ENCODE assay signal across 28 mouse cellular contexts in genomic region chr7:94116899-94117521, GRCm38 (mm10).
"Had no signal": no experiment of that assay in that cellular context is flagged by ENCODE, and none has a peak within 500 bp of the region (broad histone marks: within the 10 kb centered on the region; RNA-seq: fewer than 3 reads in every experiment).

No protein-coding gene starts in this region.

- H3K36me3 ChIP-seq: heart, embryonic 10.5 days; heart, embryonic 12.5 days; hindbrain, embryonic 10.5 days; hindbrain, embryonic 12.5 days; intestine, embryonic 15.5 days; limb, embryonic 10.5 days; limb, embryonic 12.5 days; liver, embryonic 13.5 days; liver, embryonic 15.5 days had no signal

- H3K27ac ChIP-seq: gastrocnemius, adult 2 months; heart, embryonic 10.5 days; hindbrain, embryonic 10.5 days; hindbrain, embryonic 12.5 days; hindbrain, embryonic 14.5 days; intestine, embryonic 15.5 days; layer of hippocampus, adult 2 months; left cerebral cortex, adult 2 months; limb, embryonic 10.5 days; limb, embryonic 12.5 days; liver, embryonic 13.5 days; liver, embryonic 15.5 days had no signal

- H3K4me1 ChIP-seq: hindbrain, embryonic 10.5 days; hindbrain, embryonic 12.5 days; intestine, embryonic 15.5 days; limb, embryonic 10.5 days; limb, embryonic 12.5 days; liver, embryonic 13.5 days; liver, embryonic 15.5 days had no signal

- H3K4me3 ChIP-seq: gastrocnemius, adult 2 months; heart, embryonic 10.5 days; heart, embryonic 12.5 days; hindbrain, embryonic 10.5 days; hindbrain, embryonic 12.5 days; intestine, embryonic 15.5 days; layer of hippocampus, adult 2 months; left cerebral cortex, adult 2 months; limb, embryonic 10.5 days; limb, embryonic 12.5 days; liver, embryonic 13.5 days; liver, embryonic 15.5 days had no signal

- H3K4me2 ChIP-seq: heart, embryonic 12.5 days; hindbrain, embryonic 12.5 days; hindbrain, embryonic 14.5 days; intestine, embryonic 15.5 days; limb, embryonic 12.5 days; liver, embryonic 11.5 days; liver, embryonic 13.5 days; liver, embryonic 15.5 days had no signal

- ATAC-seq: hindbrain, embryonic 16.5 days; inflammation-experienced regulatory T-cells, adult 6 months; intestine, embryonic 15.5 days; intestine, postnatal 0 days had no signal

- DNase-seq: gastrocnemius, adult 2 months; gastrocnemius, postnatal 10 days; gastrocnemius, postnatal 25 days; heart, adult 18-20 months; heart, postnatal 10 days; heart, postnatal 4 days; kidney, adult 18-20 months; kidney, adult 8-10 months; kidney, postnatal 10 days; kidney, postnatal 25 days; kidney, postnatal 4 days; liver; liver, embryonic 13.5 days had no signal

- H3K27me3 ChIP-seq: heart, embryonic 12.5 days; hindbrain, embryonic 12.5 days; intestine, embryonic 15.5 days; limb, embryonic 12.5 days; liver, embryonic 13.5 days; liver, embryonic 15.5 days had no signal

- H3K9ac ChIP-seq: heart, embryonic 12.5 days; hindbrain, embryonic 12.5 days; hindbrain, embryonic 14.5 days; intestine, embryonic 15.5 days; limb, embryonic 12.5 days; liver, embryonic 13.5 days; liver, embryonic 15.5 days had no signal

- H3K9me3 ChIP-seq: heart, embryonic 10.5 days; heart, embryonic 12.5 days; hindbrain, embryonic 10.5 days; hindbrain, embryonic 12.5 days; intestine, embryonic 15.5 days; limb, embryonic 10.5 days; limb, embryonic 12.5 days; liver, embryonic 13.5 days; liver, embryonic 15.5 days had no signal
